Comparison of ENCODE assay signal across 8 mouse cellular contexts in genomic region chr11:50603082-50603910, GRCm38 (mm10). TPM values are rescaled to one million over a fixed set of nuclear protein-coding genes. Genes with fewer than 3 reads are reported as not detected.
A peak's percentile ranks its signal among the peaks of the same experiment; 100 is the strongest.
DNase-seq lines count a peak whose midpoint lies in the region; ATAC-seq and TF ChIP-seq lines count a peak whose summit lies in the region.

No protein-coding gene starts in this region.

- peaks cover 64% of the 10 kb centered on the region for H3K27me3 ChIP-seq in kidney, embryonic 16.5 days (ENCODE audit: insufficient read depth, low read length)
- peaks cover 33% of the 10 kb centered on the region for H3K27me3 ChIP-seq in hindbrain, embryonic 15.5 days
- H3K27me3 ChIP-seq in lung, postnatal 0 days (replicated peaks; ENCODE audit: insufficient read depth, low read length), result peaks cover 39% of the 10 kb centered on the region

- intact Hi-C loops in gastrocnemius, adult 2 months (cut with DNase I), result loop anchor here (2.0 to 5.0 kb wide), 4 partner anchors 70 to 164 kb away; no protein-coding TSS in a partner anchor

- H3K9ac ChIP-seq in kidney, embryonic 16.5 days (replicated peaks; ENCODE audit: low read length), result 0 out of 2 replicates have a peak overlapping the region, but pooled peaks have one; percentile 44
- H3K9ac ChIP-seq in hindbrain, embryonic 15.5 days, result peak overlapping the region; percentile 52
- H3K9ac ChIP-seq in lung, postnatal 0 days (replicated peaks; ENCODE audit: low read depth), result no peak overlapping the region

- TF ChIP-seq CTCF in gastrocnemius, adult 2 months (IDR thresholded peaks at IDR 0.05), result peak; percentile 61
- peak; percentile 59 for TF ChIP-seq CTCF in lung, postnatal 0 days (IDR thresholded peaks at IDR 0.05)

- no peak for DNase-seq in kidney, postnatal 25 days
- DNase-seq in cerebellum, adult 9-11 months, result peak; percentile 29
- DNase-seq in gastrocnemius, adult 2 months, result peak; percentile 78
- DNase-seq in lung, postnatal 0 days (ENCODE audit: low spot score), result peak; percentile 60
- peak; percentile 80 for DNase-seq in ovary, postnatal 36 days (ENCODE audit: low spot score)
- no peak for DNase-seq in spleen, adult 18-20 months

- 2% methylated on average over 50 of the region's 52 CpGs for WGBS in kidney, embryonic 16.5 days
- WGBS in hindbrain, embryonic 15.5 days, result 2% methylated on average over 51 of the region's 52 CpGs
- WGBS in lung, postnatal 0 days, result 2% methylated on average over 47 of the region's 52 CpGs

- TF ChIP-seq EP300 in lung, postnatal 0 days (IDR thresholded peaks at IDR 0.05), result no peak

- H3K27ac ChIP-seq in kidney, embryonic 16.5 days (ENCODE audit: low read length), result no peak overlapping the region
- peak overlapping the region; percentile 81 for H3K27ac ChIP-seq in gastrocnemius, adult 2 months
- H3K27ac ChIP-seq in hindbrain, embryonic 15.5 days (replicated peaks), result no peak overlapping the region
- H3K27ac ChIP-seq in lung, postnatal 0 days (ENCODE audit: low read length), result no peak overlapping the region

- peaks cover 11% of the 10 kb centered on the region for H3K4me1 ChIP-seq in kidney, embryonic 16.5 days (ENCODE audit: insufficient read depth, low read length)
- peaks cover 32% of the 10 kb centered on the region for H3K4me1 ChIP-seq in hindbrain, embryonic 15.5 days (replicated peaks)
- no peaks in the 10 kb centered on the region for H3K4me1 ChIP-seq in lung, postnatal 0 days (ENCODE audit: insufficient read depth, low read depth, low read length)

- H3K36me3 ChIP-seq in kidney, embryonic 16.5 days (ENCODE audit: insufficient read depth, low read length), result no peaks in the 10 kb centered on the region
- H3K36me3 ChIP-seq in hindbrain, embryonic 15.5 days, result no peaks in the 10 kb centered on the region
- H3K36me3 ChIP-seq in lung, postnatal 0 days (ENCODE audit: insufficient read depth, low read length), result no peaks in the 10 kb centered on the region

- peak overlapping the region; percentile 99 for H3K4me2 ChIP-seq in kidney, embryonic 16.5 days (replicated peaks; ENCODE audit: low read depth, low read length)
- H3K4me2 ChIP-seq in hindbrain, embryonic 15.5 days, result peak overlapping the region; percentile 100
- H3K4me2 ChIP-seq in lung, postnatal 0 days (replicated peaks; ENCODE audit: low read depth, low read length), result peak overlapping the region; percentile 81

- peak; percentile 49 for ATAC-seq in kidney, embryonic 16.5 days (ENCODE audit: low FRiP score, low TSS enrichment)
- peak; percentile 40 for ATAC-seq in hindbrain, embryonic 15.5 days (ENCODE audit: low FRiP score, low read depth)
- ATAC-seq in lung, postnatal 0 days, result peak; percentile 59

- no peaks in the 10 kb centered on the region for H3K9me3 ChIP-seq in kidney, embryonic 16.5 days (ENCODE audit: low read length)
- no peaks in the 10 kb centered on the region for H3K9me3 ChIP-seq in hindbrain, embryonic 15.5 days
- H3K9me3 ChIP-seq in lung, postnatal 0 days (ENCODE audit: low read length), result no peaks in the 10 kb centered on the region

- H3K4me3 ChIP-seq in kidney, embryonic 16.5 days (ENCODE audit: low read length), result peak overlapping the region; percentile 71
- H3K4me3 ChIP-seq in gastrocnemius, adult 2 months, result peak overlapping the region; percentile 89
- H3K4me3 ChIP-seq in hindbrain, embryonic 15.5 days, result peak overlapping the region; percentile 75
- peak overlapping the region; percentile 61 for H3K4me3 ChIP-seq in lung, postnatal 0 days (ENCODE audit: low read depth, low read length)

RNA-seq across cellular contexts. Expression of gene Adamts2, which starts 1.4 kb away (rescaled TPM):
- polyA plus RNA-seq in kidney, embryonic 16.5 days (2015; fragmentation: Nextera tagmentation; extraction: Ambion mirVana), result 4.7 and 5.7 TPM in 2 replicates
- 1 to 10 TPM; 6.1 to 9.8 TPM for total RNA-seq in gastrocnemius, adult 2 months (2021)
- 5.5 and 5.9 TPM in 2 replicates for polyA plus RNA-seq in hindbrain, embryonic 15.5 days (2015; fragmentation: Nextera tagmentation; extraction: Ambion mirVana)
- 28.4 and 29.4 TPM in 2 replicates for polyA plus RNA-seq in lung, postnatal 0 days (2015; fragmentation: Nextera tagmentation; extraction: Ambion mirVana)

Comparison
In these comparisons a context has a peak if more than half of its experiments do, and no peak if none do; other contexts are left out.
1. DNase-seq: peak in cerebellum, adult 9-11 months (single experiment), gastrocnemius, adult 2 months (single experiment), lung, postnatal 0 days (single experiment) and ovary, postnatal 36 days (single experiment); none in kidney, postnatal 25 days (0 of 2) and spleen, adult 18-20 months (0 of 2).
2. Peak in every context shown above with its lines, with median percentiles within 50 percentile points of each other: ATAC-seq, H3K4me2 ChIP-seq and H3K4me3 ChIP-seq.